In the genomic region with DNA sequence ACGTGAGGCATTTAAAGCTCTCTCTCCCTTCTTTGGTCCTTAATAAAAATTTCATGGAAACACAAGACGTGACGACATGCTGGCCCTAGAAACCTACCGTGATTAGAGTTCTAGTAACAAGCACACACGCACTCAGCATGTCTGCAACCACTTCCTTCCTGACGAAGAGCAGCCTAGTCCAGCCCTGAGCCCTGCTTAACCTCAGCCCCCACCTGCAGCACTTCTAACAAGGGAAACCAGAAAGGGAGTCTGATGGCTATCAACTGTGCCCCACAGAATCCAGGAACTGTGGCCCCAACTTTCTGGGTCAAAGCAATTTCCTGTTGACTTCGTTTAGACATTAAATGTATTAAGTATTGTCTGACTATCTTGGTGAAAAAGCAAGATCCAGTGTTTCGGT, we compare ENCODE assay signal across 18 mouse cellular contexts.
DNase-seq lines count a peak whose midpoint lies in the region; ATAC-seq lines count a peak whose summit lies in the region.
"Had no signal": no experiment of that assay in that cellular context is flagged by ENCODE, and none has a peak within 500 bp of the region (broad histone marks: within the 10 kb centered on the region; RNA-seq: fewer than 3 reads in every experiment).

No protein-coding gene starts in this region.

- WGBS in embryonic facial prominence, embryonic 10.5 days: 75% methylated on average over 8 of the region's 8 CpGs
- WGBS in heart, embryonic 10.5 days: 45% methylated on average over 8 of the region's 8 CpGs

- no peaks in the 10 kb centered on the region for H3K36me3 ChIP-seq in splenic B cell, adult 2 months (ENCODE audit: control insufficient read depth, insufficient read depth, low read length, poor library complexity, severe bottlenecking)
- H3K36me3 ChIP-seq in embryonic facial prominence, embryonic 10.5 days (replicated peaks): no peaks in the 10 kb centered on the region
- no peaks in the 10 kb centered on the region for H3K36me3 ChIP-seq in heart, embryonic 10.5 days
- H3K36me3 ChIP-seq: liver, embryonic 15.5 days; neural tube, embryonic 15.5 days had no signal

- ATAC-seq in hematopoietic stem cell, adult 5-6 weeks (replicated peaks in 1 of 2; ENCODE audit: insufficient read depth in 1 of 2, low FRiP score in 2 of 2, low TSS enrichment in 1 of 2, low read depth in 1 of 2, poor library complexity in 2 of 2, severe bottlenecking in 2 of 2): peak; percentile 94 to 95
- ATAC-seq: forebrain, embryonic 14.5 days; Patski had no signal

- no peaks in the 10 kb centered on the region for H3K27me3 ChIP-seq in splenic B cell, adult 2 months (ENCODE audit: control insufficient read depth, insufficient read depth, low read length, poor library complexity, severe bottlenecking)
- no peaks in the 10 kb centered on the region for H3K27me3 ChIP-seq in embryonic facial prominence, embryonic 10.5 days (replicated peaks; ENCODE audit: low read depth, poor library complexity, severe bottlenecking)
- no peaks in the 10 kb centered on the region for H3K27me3 ChIP-seq in heart, embryonic 10.5 days (ENCODE audit: insufficient read depth, poor library complexity, severe bottlenecking)
- H3K27me3 ChIP-seq: liver, embryonic 15.5 days; neural tube, embryonic 15.5 days had no signal

- no peaks in the 10 kb centered on the region for H3K4me1 ChIP-seq in embryonic facial prominence, embryonic 10.5 days
- peaks cover 3% of the 10 kb centered on the region; the same call in 1 of the 2 replicates for H3K4me1 ChIP-seq in heart, embryonic 10.5 days
- H3K4me1 ChIP-seq: neural tube, embryonic 15.5 days had no signal

- DNase-seq in spleen, postnatal 36 days (ENCODE audit: low spot score in 2 of 2): peak; percentile 50 to 58
- DNase-seq in spleen, postnatal 4 days (ENCODE audit: low spot score in 2 of 2): no peak
- peak; percentile 32 for DNase-seq in splenic B cell, adult 2 months (ENCODE audit: low read depth, low spot score)
- no peak for DNase-seq in embryo, embryonic 11 days
- DNase-seq in yolk sac, embryonic 10.5 days (ENCODE audit: low spot score): no peak
- DNase-seq in embryonic facial prominence, embryonic 10.5 days (ENCODE audit: low spot score): no peak
- DNase-seq in heart, embryonic 10.5 days (ENCODE audit: low spot score): no peak
- DNase-seq: adrenal gland, adult 2 months; cerebellum, postnatal 14 days; gastrocnemius, adult 2 months; heart, postnatal 36 days had no signal

- no peak overlapping the region for H3K27ac ChIP-seq in embryonic facial prominence, embryonic 10.5 days (replicated peaks)
- no peak overlapping the region for H3K27ac ChIP-seq in heart, embryonic 10.5 days
- H3K27ac ChIP-seq: gastrocnemius, adult 2 months; kidney, postnatal 0 days; liver, embryonic 15.5 days; macrophage; neural tube, embryonic 15.5 days had no signal

- H3K9me3 ChIP-seq in embryonic facial prominence, embryonic 10.5 days: no peaks in the 10 kb centered on the region
- H3K9me3 ChIP-seq in heart, embryonic 10.5 days: no peaks in the 10 kb centered on the region
- H3K9me3 ChIP-seq: liver, embryonic 15.5 days; neural tube, embryonic 15.5 days had no signal

- no peak overlapping the region for H3K4me3 ChIP-seq in embryonic facial prominence, embryonic 10.5 days
- H3K4me3 ChIP-seq in heart, embryonic 10.5 days: no peak overlapping the region
- H3K4me3 ChIP-seq: gastrocnemius, adult 2 months; liver, embryonic 15.5 days; neural tube, embryonic 15.5 days had no signal

Comparison
In these comparisons a context has a peak if more than half of its experiments do, and no peak if none do; other contexts are left out.
1. DNase-seq: peak in spleen, postnatal 36 days (2 of 2) and splenic B cell, adult 2 months (single experiment); none in spleen, postnatal 4 days (0 of 2), embryo, embryonic 11 days (single experiment), yolk sac, embryonic 10.5 days (single experiment), embryonic facial prominence, embryonic 10.5 days (single experiment) and heart, embryonic 10.5 days (single experiment).